Mouse (Mus musculus) C2C12 (cell line): Measurements from ENCODE around the gene Ceacam20.
"Not testable (repeated sequence)": the region's sequence is repeated elsewhere in the genome, so short reads cannot be mapped to it uniquely, and the experiment has no call there.

ENCODE experiments used
- CEBPB ChIP-seq: IDR thresholded peaks from one replicate; pipeline ENCODE4 v1.6.1; 2011; ENCODE audit warnings: low read depth, mild to moderate bottlenecking, control low read depth, moderate library complexity
- CTCF ChIP-seq: IDR thresholded peaks from one replicate; pipeline ENCODE4 v1.5.1; 2011; ENCODE audit not compliant: control insufficient read depth, insufficient read depth, insufficient read length
- MAX ChIP-seq: IDR thresholded peaks from one replicate; pipeline ENCODE4 v1.6.1; 2011; ENCODE audit warnings: mild to moderate bottlenecking, control low read depth
- MYOD1 ChIP-seq: IDR thresholded peaks from one replicate; pipeline ENCODE4 v1.6.1; 2011; ENCODE audit warnings: low read depth; ENCODE audit not compliant: control insufficient read depth, insufficient read length
- MYOG ChIP-seq: IDR thresholded peaks from one replicate; pipeline ENCODE4 v1.6.1; 2011; ENCODE audit not compliant: control insufficient read depth, insufficient read length; ENCODE audit errors: extremely low read depth

- not testable (repeated sequence) for TF ChIP-seq MYOD1, CEBPB, CTCF, MAX, MYOG
These were observed 26.0 kb downstream of the Ceacam20 start, which contains the start of gene Nlrp9b for GRCm38 (mm10) chr7:19991165-19991564.
